Mouse (Mus musculus) left cerebral cortex, postnatal 36 days (tissue): ENCODE data around the gene Ddx43. TPM values are rescaled to one million over a fixed set of nuclear protein-coding genes. Genes with fewer than 3 reads are reported as not detected.

Experiments used
- DNase-seq, 2 experiments: peaks; one replicate each; pipeline ENCODE4 v3.0.0; 2021 to 2022; ENCODE audit warnings: low spot score in 2 of 2, mixed read lengths in 1 of 2
- intact Hi-C: fragments of 180-260 bp; cut with DNase I; formaldehyde crosslinking; loops from one replicate; pipeline ENCODE4 v1.15.1; 2025
- total RNA-seq, 2 experiments: library from RNA; stranded (reverse); gene quantifications; 2 replicates each; pipeline ENCODE4 v1.2.3; 2021

Ddx43 gene
- total RNA-seq, 2 experiments from 2014 or later: not detected

GRCm38 (mm10) chr9:78430486-78430885 lies 34.9 kb downstream of the Ddx43 start:
- intact Hi-C loops: no loop called here
- no peak for DNase-seq

- intact Hi-C loops: no loop called here
- no peak for DNase-seq
Observed at GRCm38 (mm10) chr9:78432471-78432870, 36.9 kb downstream of the Ddx43 start.

GRCm38 (mm10) chr9:78439426-78439825 lies 43.8 kb downstream of the Ddx43 start:
- no peak for DNase-seq
- intact Hi-C loops: no loop called here

GRCm38 (mm10) chr9:78442237-78442578 lies 46.6 kb downstream of the Ddx43 start:
- no peak for DNase-seq
- intact Hi-C loops: no loop called here

GRCm38 (mm10) chr9:78442579-78443392 lies 47.2 kb downstream of the Ddx43 start, which contains the start of gene Cgas:
Gene Cgas, minus strand, starts transcription at chr9:78443237.
- intact Hi-C loops: no loop called here

GRCm38 (mm10) chr9:78447606-78447972 lies 52.0 kb downstream of the Ddx43 start:
- no peak for DNase-seq
- intact Hi-C loops: no loop called here

More at GRCm38 (mm10) chr9:78442579-78443392, 47.2 kb downstream of the Ddx43 start, which contains the start of gene Cgas:
- peak; percentile 22 to 29 for DNase-seq

GRCm38 (mm10) chr9:78447973-78448873 lies 52.6 kb downstream of the Ddx43 start, which contains the start of the genes Mto1 and Gm17324:
Gene Mto1, plus strand, starts transcription at chr9:78448208.
Gene Gm17324, minus strand, starts transcription at chr9:78448786.
- DNase-seq: peak; percentile 89
- intact Hi-C loops: no loop called here

GRCm38 (mm10) chr9:78450404-78450803 lies 54.8 kb downstream of the Ddx43 start:
- DNase-seq: no peak
- intact Hi-C loops: no loop called here

GRCm38 (mm10) chr9:78451382-78451781 lies 55.8 kb downstream of the Ddx43 start:
- intact Hi-C loops: no loop called here
- DNase-seq: no peak

GRCm38 (mm10) chr9:78457026-78457425 lies 61.4 kb downstream of the Ddx43 start:
- intact Hi-C loops: no loop called here
- no peak for DNase-seq

- intact Hi-C loops: no loop called here
- DNase-seq: no peak
Observed at GRCm38 (mm10) chr9:78463337-78463736, 67.8 kb downstream of the Ddx43 start.

- intact Hi-C loops: no loop called here
- DNase-seq: no peak
Observed at GRCm38 (mm10) chr9:78465725-78466124, 70.1 kb downstream of the Ddx43 start.

Other genes with a start within 250 kb of the Ddx43 start
- gene Gsta4, start 213.0 kb upstream of the Ddx43 start, total RNA-seq: 10 to 100 TPM; 32.4 to 35.9 TPM
- gene Gsta1, start 165.1 kb upstream of the Ddx43 start, total RNA-seq: not detected
- not detected for gene Gm3776, start 138.6 kb upstream of the Ddx43 start, total RNA-seq
- not detected for gene Gm10639, start 105.9 kb upstream of the Ddx43 start, total RNA-seq
- gene Omt2a, start 81.0 kb upstream of the Ddx43 start, total RNA-seq: not detected
- gene Omt2b, start 68.2 kb upstream of the Ddx43 start, total RNA-seq: not detected
- gene Gsta2, start 40.0 kb upstream of the Ddx43 start, total RNA-seq: not detected
- not detected for gene Dppa5a, start 27.6 kb upstream of the Ddx43 start, total RNA-seq
- not detected for gene Ooep, start 17.1 kb upstream of the Ddx43 start, total RNA-seq
- gene Cgas, start 47.5 kb downstream of the Ddx43 start, total RNA-seq: under 1 TPM; 0.39 to 0.86 TPM
- gene Mto1, start 52.4 kb downstream of the Ddx43 start, total RNA-seq: 10 to 100 TPM; 23.9 to 25.2 TPM
- 1 to 10 TPM in 1 of 2 experiments, not detected in 1; 1.5 TPM for gene Gm17324, start 53.0 kb downstream of the Ddx43 start, total RNA-seq
- 1,000 to 10,000 TPM; 2,126 to 2,321 TPM for gene Eef1a1, start 93.4 kb downstream of the Ddx43 start, total RNA-seq
- 10 to 100 TPM; 19.3 to 19.7 TPM for gene Slc17a5, start 192.3 kb downstream of the Ddx43 start, total RNA-seq
- gene Cd109, start 219.8 kb downstream of the Ddx43 start, total RNA-seq: under 1 TPM; 0.49 to 0.79 TPM